Mouse (Mus musculus) small intestine, adult 2 months (tissue): ENCODE data around the gene Hexim2. TPM values are rescaled to one million over a fixed set of nuclear protein-coding genes. Genes with fewer than 3 reads are reported as not detected.

ENCODE experiments used
- H3K27ac ChIP-seq: fragments of 200-500 bp; 2 replicates; pipeline ENCODE4 v1.5.1; 2012; ENCODE audit warnings: low read depth, low read length, control low read depth, inconsistent platforms; ENCODE audit not compliant: insufficient read depth
- H3K27me3 ChIP-seq: fragments of 200-500 bp; 2 replicates; pipeline ENCODE4 v1.6.1; 2012; ENCODE audit warnings: mild to moderate bottlenecking, moderate library complexity, low read length, inconsistent platforms; ENCODE audit not compliant: control insufficient read depth, insufficient read depth
- H3K36me3 ChIP-seq: fragments of 200-500 bp; 2 replicates; pipeline ENCODE4 v1.6.1; 2012; ENCODE audit warnings: mild to moderate bottlenecking, low read length, control low read depth, inconsistent platforms; ENCODE audit not compliant: control insufficient read depth, insufficient read depth
- H3K4me1 ChIP-seq: fragments of 200-500 bp; 2 replicates; pipeline ENCODE4 v1.6.1; 2012; ENCODE audit warnings: low read length, inconsistent platforms, mixed read lengths; ENCODE audit not compliant: control insufficient read depth, insufficient read depth, insufficient read length
- H3K4me3 ChIP-seq: fragments of 200-500 bp; 2 replicates; pipeline ENCODE4 v1.5.1; 2012; ENCODE audit warnings: low read depth, mild to moderate bottlenecking, control low read depth, inconsistent platforms, low read length, moderate library complexity
- CTCF ChIP-seq: fragments of 200-500 bp; IDR thresholded peaks from 2 replicates; pipeline ENCODE4 v1.5.1; 2012; ENCODE audit warnings: low read depth, mild to moderate bottlenecking, control low read depth, inconsistent platforms, low read length, moderate library complexity, mixed read lengths; ENCODE audit not compliant: insufficient replicate concordance, insufficient read length; ENCODE audit errors: extremely low read depth
- POLR2A ChIP-seq: fragments of 200-500 bp; IDR thresholded peaks from 2 replicates; pipeline ENCODE4 v1.6.1; 2012; ENCODE audit warnings: low read depth, mild to moderate bottlenecking, control low read depth, inconsistent platforms, low read length, moderate library complexity
- WGBS: fragments of 180-500 bp; shearing (Covaris S2); methylation state at CpG from one replicate; pipeline ENCODE4 v1.1.7; 2018; 5-methylcytosine and 5-hydroxymethylcytosine counted together
- polyA plus RNA-seq: library from polyadenylated mRNA; depleted of rRNA; stranded (reverse); fragments of >200 nt; gene quantifications from 2 replicates; pipeline ENCODE4 v1.2.3, GENCODE M21; 2012

Gene Hexim2
- polyA plus RNA-seq, 1 experiment, result 2.2 TPM

- H3K27me3 ChIP-seq, result no peaks in the 10 kb centered on the region
- WGBS, result 37% methylated on average over 9 of the region's 9 CpGs
- peak overlapping the region; percentile 57 for H3K4me3 ChIP-seq
- H3K36me3 ChIP-seq, result peaks cover 8% of the 10 kb centered on the region
- H3K27ac ChIP-seq, result no peak overlapping the region
- peaks cover 17% of the 10 kb centered on the region for H3K4me1 ChIP-seq
- TF ChIP-seq CTCF (no peak), POLR2A (no peak)
These were observed 19.7 kb upstream of the Hexim2 start for GRCm38 (mm10) chr11:103112552-103112912.

- Histone ChIP-seq H3K27me3 (no peaks in the 10 kb centered on the region), H3K4me1 (peaks cover 17% of the 10 kb centered on the region), H3K27ac (no peak overlapping the region), H3K36me3 (peaks cover 8% of the 10 kb centered on the region), H3K4me3 (no peak overlapping the region)
- 77% methylated on average over 12 of the region's 12 CpGs for WGBS
- TF ChIP-seq CTCF, result no peak
- TF ChIP-seq POLR2A, result no peak
These were observed 19.2 kb upstream of the Hexim2 start for GRCm38 (mm10) chr11:103113005-103113404.

- H3K4me1 ChIP-seq, result peaks cover 17% of the 10 kb centered on the region
- H3K27ac ChIP-seq, result no peak overlapping the region
- WGBS, result 74% methylated on average over 4 of the region's 4 CpGs
- H3K27me3 ChIP-seq, result no peaks in the 10 kb centered on the region
- H3K4me3 ChIP-seq, result no peak overlapping the region
- TF ChIP-seq POLR2A, result no peak
- TF ChIP-seq CTCF, result no peak
- peaks cover 5% of the 10 kb centered on the region for H3K36me3 ChIP-seq
These were observed 18.5 kb upstream of the Hexim2 start for GRCm38 (mm10) chr11:103113771-103114170.

- Histone ChIP-seq H3K4me3 (peak overlapping the region; percentile 60; the same call in 1 of the 2 replicates), H3K4me1 (peaks cover 17% of the 10 kb centered on the region), H3K27ac (peak overlapping the region; percentile 67; the same call in 1 of the 2 replicates), H3K27me3 (no peaks in the 10 kb centered on the region), H3K36me3 (peaks cover 2% of the 10 kb centered on the region; the same call in 1 of the 2 replicates)
- WGBS, result 85% methylated on average over 11 of the region's 11 CpGs
- no peak for TF ChIP-seq POLR2A
- no peak for TF ChIP-seq CTCF
These were observed 17.8 kb upstream of the Hexim2 start for GRCm38 (mm10) chr11:103114270-103114943.

GRCm38 (mm10) chr11:103115163-103116007 lies 16.8 kb upstream of the Hexim2 start:
- H3K36me3 ChIP-seq, result 0 out of 2 replicates have a peak, but pooled peaks cover 2% of the 10 kb centered on the region
- H3K27ac ChIP-seq, result peak overlapping the region; percentile 67
- peaks cover 17% of the 10 kb centered on the region for H3K4me1 ChIP-seq
- peak; percentile 80; the same call in 1 of the 2 replicates for TF ChIP-seq POLR2A
- no peak for TF ChIP-seq CTCF
- peak overlapping the region; percentile 60 for H3K4me3 ChIP-seq
- under 1% methylated on average over 34 of the region's 34 CpGs for WGBS
- H3K27me3 ChIP-seq, result no peaks in the 10 kb centered on the region

GRCm38 (mm10) chr11:103116008-103116818 lies 16.0 kb upstream of the Hexim2 start, which contains the start of gene Hexim1:
Hexim1 (plus strand) TSS chr11:103116231.
- TF ChIP-seq POLR2A (peak; percentile 100), CTCF (no peak)
- Histone ChIP-seq H3K4me3 (peak within 1 kb of the TSS; percentile 82), H3K4me1 (peaks cover 17% of the 10 kb centered on the region), H3K27me3 (no peaks in the 10 kb centered on the region), H3K27ac (peak within 1 kb of the TSS; percentile 76), H3K36me3 (0 out of 2 replicates have a peak, but pooled peaks cover 2% of the 10 kb centered on the region)
- WGBS, result under 1% methylated on average over 52 of the region's 53 CpGs

- peak overlapping the region; percentile 76 for H3K27ac ChIP-seq
- H3K4me1 ChIP-seq, result peaks cover 11% of the 10 kb centered on the region
- TF ChIP-seq CTCF (peak; percentile 63), POLR2A (no peak)
- no peaks in the 10 kb centered on the region for H3K36me3 ChIP-seq
- under 1% methylated on average over 35 of the region's 35 CpGs for WGBS
- H3K4me3 ChIP-seq, result peak overlapping the region; percentile 82
- no peaks in the 10 kb centered on the region for H3K27me3 ChIP-seq
These were observed 15.2 kb upstream of the Hexim2 start for GRCm38 (mm10) chr11:103116959-103117590.
